Mouse (Mus musculus): ENCODE data around the gene Fyttd1.
"Not testable (repeated sequence)": the region's sequence is repeated elsewhere in the genome, so short reads cannot be mapped to it uniquely, and the experiment has no call there.

Gene Fyttd1

DNA sequence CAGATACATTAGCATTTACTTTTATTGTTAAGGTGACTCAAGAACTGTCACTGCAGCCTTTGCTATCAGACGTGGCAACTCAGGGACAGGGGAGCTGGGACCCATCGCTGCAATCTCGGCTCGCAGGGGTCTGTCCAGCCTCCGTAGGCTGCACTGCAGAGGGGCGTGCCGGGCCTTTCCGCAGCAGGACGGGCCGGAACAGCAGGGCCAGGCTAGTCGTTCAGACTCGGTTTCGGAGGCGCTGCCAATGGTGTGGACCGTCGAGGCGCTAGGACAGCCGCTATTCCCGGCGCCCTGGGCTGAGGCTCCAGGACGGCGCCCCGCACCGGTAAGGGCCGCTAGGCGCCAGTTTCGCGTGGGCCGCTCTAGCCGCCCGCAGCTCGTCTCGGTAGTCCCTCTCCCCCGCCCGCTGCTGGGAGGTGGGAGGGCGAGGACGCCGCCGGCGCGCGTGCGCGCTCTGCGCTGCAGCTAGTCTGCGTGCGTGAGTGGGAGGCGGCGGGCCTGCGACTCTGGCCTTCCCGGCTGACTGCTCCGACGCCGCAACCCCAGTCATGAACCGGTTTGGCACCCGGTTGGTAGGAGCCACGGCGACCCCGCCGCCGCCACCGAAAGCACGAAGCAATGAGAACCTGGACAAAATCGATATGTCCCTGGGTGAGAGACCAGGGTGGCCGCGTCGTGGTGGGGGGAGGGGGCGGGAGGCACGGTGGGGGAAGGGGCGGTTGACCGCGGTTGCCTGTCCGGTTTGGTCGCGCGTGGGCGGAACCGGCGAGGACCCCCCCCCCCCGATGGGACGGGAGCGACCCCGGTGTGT, at the start of gene Fyttd1, which contains the start of gene Rubcn:
TSS of gene Fyttd1 (plus strand) at position 158 of the 814 bp plus-strand sequence.
TSS of gene Rubcn (minus strand) at position 424 of the 814 bp plus-strand sequence.
- DNase-seq (ENCODE audit: low read depth, low spot score) = peak; percentile 97

DNA sequence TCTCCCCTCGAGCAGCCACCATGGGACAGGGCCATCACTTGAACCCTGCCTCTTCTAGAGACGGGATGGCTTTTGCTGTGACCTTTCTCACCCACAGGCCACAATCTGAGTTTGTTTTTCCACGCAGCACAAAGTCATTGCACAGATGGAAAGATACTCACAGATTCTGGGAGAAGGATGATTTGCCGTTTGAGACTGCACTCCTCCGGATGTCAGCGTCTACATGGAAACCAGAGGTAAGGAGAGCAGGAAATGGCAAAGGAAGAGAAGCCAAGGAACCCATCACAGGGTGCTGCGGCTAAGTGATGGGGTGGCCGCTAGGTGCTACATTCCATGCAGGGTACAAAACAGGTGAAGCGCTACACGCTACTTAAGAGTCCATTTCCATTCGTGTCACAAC, 48.2 kb upstream of the Fyttd1 start:
- no peak for DNase-seq (ENCODE audit: low read depth, low spot score)

DNA sequence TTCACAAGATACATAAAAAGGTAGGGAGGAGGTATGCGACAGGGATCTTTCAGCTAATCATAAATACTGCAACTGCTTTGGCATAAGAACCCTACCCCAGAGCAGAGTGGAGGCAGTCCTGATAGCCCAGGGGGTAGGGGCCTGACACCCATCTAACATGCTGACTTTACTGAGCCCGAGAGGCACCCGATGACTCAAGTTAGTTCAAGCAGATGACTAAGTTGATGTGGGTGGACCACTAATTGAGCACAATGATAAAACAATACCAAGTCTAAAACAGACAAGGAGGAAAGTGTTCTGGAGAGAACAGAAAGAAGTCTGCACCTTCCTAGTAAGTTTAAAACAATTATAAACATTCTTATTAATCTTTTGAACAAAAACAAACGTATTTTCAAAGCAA, 45.8 kb upstream of the Fyttd1 start:
- DNase-seq (ENCODE audit: low read depth, low spot score) = no peak

DNA sequence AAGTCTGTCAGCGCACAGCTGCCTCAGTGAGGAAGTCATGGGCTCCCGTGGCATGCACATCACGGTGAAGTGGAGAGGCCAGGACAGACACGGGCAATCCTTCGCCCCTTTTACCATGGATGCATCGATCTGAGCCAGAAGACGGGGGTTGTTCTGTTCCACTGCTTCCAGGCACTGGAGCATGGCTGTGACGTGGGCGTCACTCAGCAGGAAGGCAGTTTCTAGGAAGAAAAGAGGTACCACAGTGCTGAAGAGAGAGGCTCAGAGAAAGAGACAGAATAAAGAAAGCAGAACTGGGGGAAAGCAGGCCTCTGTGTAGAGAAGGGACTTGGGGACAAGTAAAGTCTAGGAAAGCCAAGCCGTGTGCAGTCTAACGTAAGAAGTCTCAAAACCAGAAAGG, 30.2 kb upstream of the Fyttd1 start:
- no peak for DNase-seq (ENCODE audit: low read depth, low spot score)

DNA sequence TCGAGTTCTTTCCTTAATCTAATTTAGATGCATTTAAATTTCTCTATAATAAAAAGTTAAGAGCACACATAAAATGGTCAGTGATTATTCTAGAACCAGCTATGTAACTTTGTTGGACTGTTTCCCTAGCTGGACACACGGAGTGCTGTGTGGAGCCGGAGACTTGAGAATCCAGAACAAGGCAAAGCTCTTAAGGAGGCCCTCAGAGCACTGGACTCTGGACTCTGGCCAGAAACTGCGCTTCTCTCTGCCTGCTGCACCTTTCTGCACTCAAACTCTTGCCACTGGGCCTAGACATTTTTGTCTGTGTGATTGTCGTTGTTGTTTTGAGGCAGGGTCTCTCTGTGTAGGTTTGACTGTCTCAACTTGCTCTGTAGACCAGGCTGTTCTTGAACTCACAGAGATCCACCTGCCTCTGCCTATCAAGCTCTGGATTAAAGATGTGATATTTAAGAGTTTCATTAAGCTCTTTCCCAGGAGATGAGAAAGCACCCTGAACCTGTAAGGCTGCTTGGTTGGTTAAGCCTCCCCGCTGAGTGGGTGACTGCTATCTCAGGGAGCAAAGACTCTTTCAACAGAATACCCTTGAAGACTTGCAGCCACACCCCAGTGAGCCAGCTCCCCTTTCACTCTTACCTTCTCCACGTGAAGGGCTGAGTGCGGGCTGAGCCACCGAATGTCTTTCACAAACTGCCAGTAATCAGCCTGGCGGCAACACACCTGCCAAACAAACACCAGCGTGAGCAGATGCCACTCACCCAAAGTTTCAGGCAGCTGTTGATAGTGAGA, 28.1 kb upstream of the Fyttd1 start:
- DNase-seq (ENCODE audit: low read depth, low spot score) = no peak

DNA sequence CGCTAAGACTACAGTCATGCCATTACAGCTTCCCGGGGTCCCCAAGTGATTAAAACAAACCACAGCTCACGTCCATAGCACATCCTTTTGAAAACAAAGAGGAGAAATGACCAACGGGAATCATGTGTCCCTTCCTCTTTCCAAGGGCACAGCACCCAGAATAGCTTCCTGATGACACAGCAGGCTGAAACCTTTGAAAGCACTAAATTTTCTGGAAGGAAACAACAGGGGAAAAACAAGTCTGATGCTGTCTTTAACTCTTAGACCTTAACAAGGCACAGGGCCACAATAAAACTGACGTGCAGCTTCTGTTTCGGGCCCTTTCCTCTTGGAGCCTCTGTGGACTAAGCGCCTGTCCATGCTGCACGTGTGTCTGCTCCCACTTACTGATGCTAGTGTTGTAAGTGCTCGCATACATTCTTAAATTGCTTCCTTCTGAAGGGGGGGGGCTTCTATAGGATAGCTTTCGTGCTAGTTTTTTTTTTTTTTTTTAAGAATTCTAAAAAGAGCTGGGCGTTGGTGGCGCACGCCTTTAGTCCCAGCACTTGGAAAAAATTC, 23.7 kb upstream of the Fyttd1 start:
- DNase-seq (ENCODE audit: low read depth, low spot score) = no peak

DNA sequence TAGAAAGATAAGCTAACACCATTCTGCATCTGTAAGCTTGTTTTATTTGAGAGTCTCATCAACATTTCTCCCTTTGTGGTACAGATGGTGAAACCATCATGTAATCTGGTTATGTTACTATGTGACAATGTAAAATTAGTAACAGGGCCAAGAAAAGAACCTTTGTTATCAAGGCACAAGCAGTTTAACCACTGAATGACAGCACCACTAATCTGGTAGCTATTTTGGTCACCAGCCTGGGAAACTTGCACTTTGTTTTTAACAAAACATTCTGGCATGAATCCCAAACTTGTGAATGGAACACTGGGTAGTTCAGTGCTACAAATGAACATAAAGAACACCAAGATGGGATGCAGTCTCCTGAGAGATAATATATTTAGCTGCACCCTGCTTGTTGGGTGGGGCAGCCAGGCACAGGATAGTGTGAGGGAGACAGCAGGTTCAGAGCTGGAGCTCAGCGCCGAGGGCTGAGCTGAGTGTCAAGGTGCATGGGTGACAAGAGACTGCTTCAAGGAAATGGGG, 23.2 kb upstream of the Fyttd1 start:
- no peak for DNase-seq (ENCODE audit: low read depth, low spot score)

DNA sequence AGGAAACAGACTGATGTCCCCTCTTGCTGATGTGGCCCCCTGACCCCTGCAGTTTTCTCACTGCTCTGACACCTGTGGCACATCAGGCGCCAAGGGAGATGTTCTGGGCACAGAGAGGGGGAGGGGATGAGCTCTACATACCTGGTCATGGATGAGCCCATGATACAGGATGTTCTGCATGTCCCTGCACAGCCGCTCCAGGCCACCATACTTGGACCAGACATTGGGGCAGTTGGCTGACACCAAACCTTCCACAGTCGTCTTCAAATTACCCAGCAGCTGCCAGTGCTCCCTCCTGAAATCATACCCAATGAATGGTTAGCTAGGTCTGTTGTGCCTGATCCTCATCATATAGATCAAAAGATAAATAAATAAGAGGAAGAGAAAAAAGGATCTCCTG, 20.5 kb upstream of the Fyttd1 start:
- DNase-seq (ENCODE audit: low read depth, low spot score) = no peak

DNA sequence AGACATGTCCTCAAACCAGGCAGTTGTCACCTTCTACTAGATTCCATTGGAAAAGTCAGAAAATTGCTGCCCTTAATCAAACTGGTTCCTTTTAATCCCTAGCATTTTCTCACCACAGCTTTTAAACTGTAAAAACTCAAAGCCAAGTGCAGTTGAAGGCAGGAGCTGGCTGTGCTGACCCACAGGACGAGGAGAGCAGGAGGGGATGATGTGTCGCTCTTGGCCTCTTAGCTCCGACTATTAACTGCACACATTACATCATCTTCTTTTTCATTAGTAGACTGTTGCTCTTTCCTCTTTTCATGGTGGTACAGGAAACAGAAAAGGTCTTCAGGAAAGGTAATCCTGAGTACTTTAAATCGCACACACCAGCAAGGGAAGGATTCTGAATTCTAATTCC, 18.9 kb upstream of the Fyttd1 start:
- DNase-seq (ENCODE audit: low read depth, low spot score) = no peak

DNA sequence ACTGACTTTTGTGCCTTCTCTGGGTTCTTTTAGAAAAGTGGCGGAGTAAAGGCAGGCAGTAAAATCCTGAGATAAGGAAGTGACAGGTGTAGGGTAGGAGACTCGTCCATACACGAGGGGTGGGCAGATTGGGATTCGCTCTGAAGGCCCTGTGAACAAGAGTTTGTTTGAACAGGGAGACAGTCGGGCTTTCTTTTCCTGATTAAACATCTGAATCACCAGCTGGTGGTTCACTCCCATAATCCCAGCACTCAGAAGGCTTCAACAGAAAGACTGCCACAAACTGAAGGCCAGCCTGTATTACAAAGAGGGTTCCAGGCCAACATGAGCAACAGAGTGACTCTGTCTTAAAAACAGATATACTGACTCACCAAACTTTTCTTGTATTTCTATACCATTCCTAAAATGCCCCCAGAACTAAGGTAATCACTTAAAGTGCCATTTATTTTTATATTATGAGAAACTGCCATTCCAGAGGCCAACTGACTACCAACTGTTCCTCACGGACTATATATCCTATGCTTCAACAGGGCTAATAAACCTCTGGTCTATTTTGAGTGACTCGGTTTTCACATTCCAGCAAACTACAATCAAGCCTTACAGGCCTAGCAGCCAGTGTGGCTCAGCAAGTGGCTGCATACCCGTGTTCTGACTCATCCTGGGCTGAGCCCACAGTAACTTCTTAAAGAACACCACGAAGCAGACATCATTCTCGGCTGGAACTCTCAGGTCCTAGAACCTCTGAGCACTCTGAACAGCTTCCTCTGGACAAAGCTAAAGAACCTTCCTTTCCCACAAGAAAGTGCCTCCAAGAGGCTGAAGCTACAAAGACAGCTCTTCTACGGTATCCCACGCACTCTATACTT, 18.3 kb upstream of the Fyttd1 start:
- no peak for DNase-seq (ENCODE audit: low read depth, low spot score)

DNA sequence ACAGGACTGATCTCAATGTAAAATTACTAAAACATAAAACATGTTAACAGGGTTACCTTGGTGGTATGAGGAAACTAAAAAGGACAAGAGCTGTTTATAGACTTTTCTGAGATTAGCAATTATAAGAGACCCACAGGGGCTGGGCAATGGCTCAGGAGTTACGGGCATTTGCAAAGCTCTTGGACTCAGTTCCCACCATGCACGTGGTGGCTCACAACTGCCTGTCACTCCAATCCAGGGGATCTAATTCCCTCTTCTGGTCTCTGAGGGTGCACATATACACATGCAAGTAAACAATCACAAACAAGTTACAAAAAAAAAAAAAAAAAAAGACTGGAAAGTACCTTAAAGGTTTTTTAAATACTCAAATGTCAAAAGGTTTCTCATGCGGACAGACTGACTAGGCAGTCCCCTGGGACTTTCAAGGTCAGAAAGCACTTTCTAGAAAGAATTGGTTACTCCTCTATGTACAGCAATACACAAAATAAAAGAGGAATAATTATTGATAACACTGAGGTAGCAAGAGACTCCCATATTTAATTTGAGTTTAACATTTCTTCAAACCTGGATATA, 15.4 kb upstream of the Fyttd1 start:
- no peak for DNase-seq (ENCODE audit: low read depth, low spot score)

DNA sequence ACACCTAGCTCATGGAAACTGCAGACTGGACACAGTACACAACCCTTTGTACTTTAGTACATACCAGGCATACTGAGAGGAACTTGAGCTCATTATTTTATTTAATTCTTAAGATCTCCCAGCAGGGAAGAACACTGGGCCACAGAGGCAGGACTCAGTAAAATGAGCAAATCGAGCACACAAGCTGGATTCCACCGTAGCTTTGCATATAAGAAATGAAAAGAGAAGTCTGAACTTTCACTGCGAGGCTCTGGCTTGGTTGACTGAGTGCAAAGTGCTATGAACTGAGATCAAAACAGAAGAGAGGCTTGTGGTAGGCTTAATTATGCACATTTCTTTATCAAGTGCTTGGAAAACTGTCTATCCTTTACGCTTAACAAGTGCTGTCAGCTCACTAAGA, 11.9 kb upstream of the Fyttd1 start:
- no peak for DNase-seq (ENCODE audit: low read depth, low spot score)

DNA sequence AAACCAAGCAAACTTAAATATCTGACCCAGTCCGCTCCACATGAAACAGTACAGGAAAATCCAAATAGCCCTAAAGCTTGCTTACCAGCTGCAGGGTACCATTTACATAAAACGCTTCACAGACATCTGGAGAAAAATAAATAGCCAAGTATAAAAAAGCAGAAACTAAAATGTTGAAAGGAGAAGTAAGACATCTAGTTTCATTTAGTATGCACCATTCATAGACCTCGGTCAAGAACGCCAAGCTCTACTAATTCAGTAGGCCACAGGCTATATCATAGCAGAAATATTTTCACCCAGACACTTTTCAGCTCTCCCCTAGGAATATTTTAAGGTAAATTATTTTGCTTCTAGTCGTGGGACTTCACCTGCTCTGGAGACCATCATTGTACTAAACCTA, 10.6 kb upstream of the Fyttd1 start:
- DNase-seq (ENCODE audit: low read depth, low spot score) = no peak

DNA sequence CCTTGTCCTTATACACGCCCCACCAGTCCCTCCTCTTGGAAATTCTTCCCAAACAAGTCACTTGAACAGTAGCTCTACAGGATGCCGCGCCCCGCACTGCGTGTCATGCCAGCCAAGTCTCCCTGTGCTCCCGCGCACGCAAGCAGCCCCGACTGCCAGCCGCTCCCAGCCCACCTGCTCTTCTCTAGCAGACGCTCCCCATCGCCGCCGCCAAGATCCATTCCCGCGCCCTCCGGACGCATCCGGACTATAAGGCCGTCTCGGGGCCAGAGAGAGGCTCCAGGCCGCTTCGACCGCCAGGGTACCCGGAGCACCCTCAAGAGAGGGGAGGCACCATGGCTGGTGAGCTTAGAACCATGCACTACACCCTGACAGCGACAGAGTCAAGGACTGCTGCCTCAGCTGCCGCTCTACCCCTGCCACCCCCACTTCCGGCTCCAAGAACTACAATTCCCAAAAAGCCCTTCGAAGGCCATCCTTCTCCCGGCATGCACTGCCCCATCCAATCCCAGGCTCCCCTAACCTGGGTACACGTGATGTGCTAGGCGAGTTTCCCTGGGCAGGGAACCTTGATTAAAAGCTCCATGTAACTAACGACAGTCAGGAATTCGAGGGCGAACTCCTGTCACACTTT, 9.3 kb upstream of the Fyttd1 start:
- peak; percentile 90 for DNase-seq (ENCODE audit: low read depth, low spot score)

DNA sequence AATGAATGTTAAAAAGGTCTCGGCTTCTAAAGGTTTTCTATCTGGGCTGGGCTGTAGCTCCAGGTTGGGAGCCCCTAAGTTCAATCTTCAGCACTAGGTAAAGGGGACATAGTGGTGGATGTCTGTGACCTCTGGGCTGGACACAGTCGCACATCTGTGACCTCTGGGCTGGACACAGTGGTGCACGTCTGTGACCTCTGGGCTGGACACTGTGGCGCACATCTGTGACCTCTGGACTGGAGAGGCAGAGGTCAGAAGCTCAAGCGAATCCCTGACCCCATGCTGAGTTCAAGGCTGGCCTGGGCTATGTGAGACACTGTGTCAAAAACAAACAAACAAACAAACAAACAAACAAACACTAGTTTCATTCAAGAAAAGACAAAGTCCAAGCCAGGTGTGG, 7.1 kb upstream of the Fyttd1 start:
- DNase-seq (ENCODE audit: low read depth, low spot score) = no peak

DNA sequence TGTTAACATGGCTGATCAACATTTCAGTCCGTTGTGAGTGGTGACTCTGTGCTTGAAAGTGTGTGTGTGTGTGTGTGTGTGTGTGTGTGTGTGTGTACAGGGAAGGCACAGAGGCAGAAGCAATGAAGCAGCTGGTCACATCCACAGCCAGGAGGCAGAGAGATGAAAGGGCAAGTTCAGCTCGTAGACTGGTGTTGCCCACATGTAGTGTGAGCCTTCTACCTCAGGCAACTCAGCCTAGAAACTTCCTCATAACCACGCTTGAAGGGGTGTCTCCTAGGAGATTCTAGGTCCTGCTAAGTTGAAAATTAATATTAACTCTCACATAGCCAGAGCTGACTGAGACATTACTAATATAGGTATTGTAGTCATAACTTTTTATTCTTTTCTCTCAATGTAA, 3.9 kb upstream of the Fyttd1 start:
- no peak for DNase-seq (ENCODE audit: low read depth, low spot score)

DNA sequence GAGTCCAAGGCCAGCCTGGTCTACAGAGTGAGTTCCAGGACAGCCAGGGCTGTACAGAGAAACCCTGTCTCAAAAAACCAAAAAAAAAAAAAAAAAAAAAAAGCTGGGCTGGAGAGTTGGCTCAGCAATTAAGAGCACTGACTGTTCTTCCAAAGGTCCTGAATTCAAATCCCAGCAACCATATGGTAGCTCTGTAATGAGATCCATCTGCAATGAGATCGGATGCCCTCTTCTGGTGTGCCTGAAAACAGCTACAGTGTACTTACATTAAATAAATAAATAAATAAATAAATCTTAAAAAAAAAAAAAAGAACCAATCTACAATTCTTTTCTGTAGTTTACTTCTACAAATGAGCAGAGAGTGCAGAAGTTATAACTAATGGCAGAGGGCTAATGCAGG, 2.0 kb upstream of the Fyttd1 start:
- not testable (repeated sequence) for DNase-seq (ENCODE audit: low read depth, low spot score)

DNA sequence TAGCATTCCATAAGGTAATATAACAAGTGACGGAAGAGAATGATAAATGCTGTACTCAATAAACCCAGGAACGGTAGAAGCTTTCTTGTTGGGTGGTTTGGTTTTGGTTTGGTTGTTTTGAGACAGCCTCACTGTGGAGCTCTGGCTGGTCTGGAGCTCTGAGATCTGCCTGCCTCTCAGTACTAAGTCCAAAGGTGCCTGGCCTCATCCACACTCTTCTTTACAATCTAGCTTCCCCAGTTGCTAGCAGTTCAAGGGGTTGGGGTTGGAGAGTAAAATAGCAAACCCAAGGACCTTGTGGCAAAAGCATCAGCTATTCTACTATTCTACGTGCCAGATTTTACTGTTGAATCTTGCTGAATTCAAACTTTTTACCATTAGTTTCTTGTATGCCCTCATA, 1.5 kb upstream of the Fyttd1 start:
- DNase-seq (ENCODE audit: low read depth, low spot score) = no peak

DNA sequence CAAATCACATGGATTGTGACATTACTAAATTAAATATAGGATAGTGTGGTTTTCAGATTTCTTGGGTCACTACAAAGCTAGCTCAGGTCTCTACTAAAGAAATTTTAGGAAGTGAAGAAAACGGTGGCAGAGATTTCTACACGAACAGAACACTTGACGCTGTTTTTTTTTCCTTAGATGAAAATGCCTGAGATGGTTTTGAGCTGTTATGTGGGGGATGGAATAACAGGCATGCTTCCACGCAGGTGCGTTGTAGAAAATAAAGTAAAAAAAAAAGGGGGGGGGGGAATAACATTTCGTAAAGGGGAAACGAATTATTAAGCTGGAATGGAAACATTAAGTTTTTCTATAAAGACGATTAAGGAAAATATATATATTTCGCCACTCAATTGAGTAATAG, 469 bp upstream of the Fyttd1 start:
- no peak for DNase-seq (ENCODE audit: low read depth, low spot score)

DNA sequence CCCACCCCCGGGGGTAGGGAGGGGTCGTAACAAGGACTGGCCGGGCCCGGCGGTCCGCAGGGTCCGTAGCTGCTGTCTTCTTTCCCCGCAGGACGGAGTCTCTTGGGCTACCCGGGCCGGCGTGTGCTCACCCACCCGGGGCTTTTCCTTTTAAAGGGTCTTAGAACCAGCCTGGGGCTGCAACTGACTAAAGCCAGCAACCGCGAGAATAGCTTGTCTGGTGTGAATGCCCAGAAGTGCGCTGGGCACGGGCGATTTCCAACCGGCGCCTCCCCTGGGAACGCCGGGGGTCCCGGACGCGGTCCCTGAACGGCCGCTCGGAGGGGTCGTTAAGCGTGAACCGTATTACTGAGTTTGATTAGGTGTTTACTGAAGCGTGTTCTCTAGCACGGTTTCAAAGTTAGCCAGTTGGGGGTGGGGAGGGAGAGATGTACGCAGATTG, 878 bp downstream of the Fyttd1 start:
- peak; percentile 12 for DNase-seq (ENCODE audit: low read depth, low spot score)

Data from ES-CJ7 (cell line).